Mouse (Mus musculus) midbrain, postnatal 0 days (tissue): ENCODE measurements around the gene Scgb1c1. TPM values are rescaled to one million over a fixed set of nuclear protein-coding genes. Genes with fewer than 3 reads are reported as not detected.
A peak's percentile ranks its signal among the peaks of the same experiment; 100 is the strongest.

ENCODE experiments used
- ATAC-seq: fragments of 200-750 bp; cut with Nextera tagmentation; 2 replicates; pipeline ENCODE4 v1.8.0; 2017; ENCODE audit warnings: moderate number of reproducible peaks, mild to moderate bottlenecking, moderate TSS enrichment, moderate library complexity; ENCODE audit not compliant: low FRiP score
- DNase-seq: peaks from one replicate; pipeline ENCODE4 v3.0.0-alpha.2; 2015; ENCODE audit warnings: low spot score
- H3K27ac ChIP-seq: fragments of 300-500 bp; sonication (generic); 2 replicates; pipeline ENCODE4 v1.5.1; 2014; ENCODE audit warnings: low read depth, mild to moderate bottlenecking, low read length, mixed read lengths
- H3K27me3 ChIP-seq: fragments of 300-500 bp; sonication (generic); 2 replicates; pipeline ENCODE4 v1.6.1; 2014; ENCODE audit warnings: low read length, control low read depth, mixed read lengths; ENCODE audit not compliant: insufficient read depth
- H3K36me3 ChIP-seq: fragments of 300-500 bp; sonication (generic); 2 replicates; pipeline ENCODE4 v1.6.1; 2014; ENCODE audit warnings: low read length, control low read depth, mixed read lengths; ENCODE audit not compliant: insufficient read depth
- H3K4me1 ChIP-seq: fragments of 300-500 bp; sonication (generic); 2 replicates; pipeline ENCODE4 v1.6.1; 2014; ENCODE audit warnings: mild to moderate bottlenecking, control low read depth, antibody characterized with exemption, low read length, mixed read lengths; ENCODE audit not compliant: insufficient read depth
- H3K4me2 ChIP-seq: fragments of 300-500 bp; sonication (generic); 2 replicates; pipeline ENCODE4 v1.6.1; 2014; ENCODE audit warnings: low read depth, mild to moderate bottlenecking, low read length, mixed read lengths; ENCODE audit not compliant: poor library complexity, severe bottlenecking
- H3K4me3 ChIP-seq: fragments of 300-500 bp; sonication (generic); 2 replicates; pipeline ENCODE4 v1.5.1; 2014; ENCODE audit warnings: low read depth, mild to moderate bottlenecking, low read length, moderate library complexity
- H3K9ac ChIP-seq: fragments of 300-500 bp; sonication (generic); replicated peaks from 2 replicates; pipeline ENCODE4 v1.6.1; 2014; ENCODE audit warnings: mild to moderate bottlenecking, low read length, moderate library complexity, mixed read lengths; ENCODE audit not compliant: poor library complexity, severe bottlenecking
- H3K9me3 ChIP-seq: fragments of 300-500 bp; sonication (generic); 2 replicates; pipeline ENCODE4 v1.6.1; 2016; ENCODE audit warnings: low read length, control low read depth
- CTCF ChIP-seq: IDR thresholded peaks from 2 replicates; pipeline ENCODE4 v1.5.1; 2016; ENCODE audit warnings: antibody characterized with exemption, mild to moderate bottlenecking
- WGBS: fragments of 180-500 bp; shearing (Covaris S2); extraction: QIAGEN DNeasy Blood & Tissue Kit; methylation state at CpG from one replicate; pipeline ENCODE4 v1.1.7; 2014; 5-methylcytosine and 5-hydroxymethylcytosine counted together
- polyA plus RNA-seq: library from polyadenylated mRNA; unstranded; fragments of >200 nt; fragmentation: Nextera tagmentation; extraction: Ambion mirVana; gene quantifications from 2 replicates; pipeline ENCODE4 v1.2.1, GENCODE M21; 2015
- total RNA-seq: library from RNA; depleted of rRNA; stranded (reverse); fragments of >200 nt; gene quantifications from 2 replicates; pipeline ENCODE4 v1.2.3, GENCODE M21; 2014

Gene Scgb1c1
- total and polyA plus RNA-seq, 2 experiments from 2014 or later: not detected

DNA sequence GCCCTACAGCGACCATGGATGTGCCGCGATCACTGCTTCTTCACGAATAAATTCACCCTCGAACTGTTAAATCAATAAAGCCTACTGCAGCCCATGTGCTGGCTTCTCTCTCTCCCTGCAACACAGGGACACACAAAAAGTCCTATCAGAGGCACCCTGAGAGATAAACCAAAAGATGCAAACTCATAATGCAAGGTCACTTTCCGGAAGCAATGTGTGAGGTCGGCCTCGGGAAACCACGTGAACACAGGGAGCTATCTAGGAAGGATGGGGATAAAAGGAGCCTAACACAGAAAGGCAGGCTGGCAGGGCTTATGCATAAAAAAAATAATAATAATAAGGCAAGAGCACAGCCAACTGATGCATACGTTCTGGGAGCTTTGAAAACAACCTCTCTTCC lies 1.3 kb downstream of the Scgb1c1 start:
- DNase-seq: no peak

DNA sequence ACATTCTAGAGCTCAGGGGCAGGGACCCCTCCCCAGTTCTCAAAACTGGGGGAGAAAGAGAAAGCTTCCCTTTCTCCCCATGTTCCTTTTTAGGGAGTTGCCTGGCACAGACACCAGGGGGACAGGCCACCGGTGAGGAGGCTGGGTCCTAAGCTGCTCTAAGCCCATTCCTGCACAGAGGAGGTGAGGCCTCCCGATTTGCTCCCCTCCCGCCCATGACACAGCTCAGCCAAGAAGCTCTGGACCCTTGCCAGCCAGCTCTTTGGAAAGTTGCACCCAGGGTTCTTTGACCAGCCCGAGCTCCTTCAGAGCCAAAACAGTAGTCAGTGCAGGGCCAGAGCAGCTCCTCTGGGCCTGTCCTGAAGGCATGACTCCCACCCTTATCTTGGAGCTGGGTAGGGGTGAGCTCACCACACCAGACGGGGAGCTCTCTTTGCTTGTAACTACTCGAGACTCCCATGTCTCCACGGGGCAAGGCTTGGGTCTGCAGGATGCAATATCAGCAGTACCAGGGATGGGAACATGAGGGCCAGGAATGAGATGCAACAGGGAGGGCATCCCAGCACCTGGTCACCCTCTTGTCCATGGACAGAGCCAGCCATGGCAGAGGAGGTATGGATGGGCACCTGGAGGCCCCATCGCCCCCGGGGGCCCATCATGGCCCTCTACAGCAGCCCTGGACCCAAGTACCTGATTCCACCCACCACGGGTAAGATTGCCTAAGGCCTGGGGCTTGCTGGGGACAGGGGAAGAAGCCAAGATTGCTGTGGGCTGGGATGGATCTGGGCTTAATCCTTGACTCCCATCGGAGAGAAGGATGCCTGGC lies 2.6 kb downstream of the Scgb1c1 start, which contains the start of gene Odf3:
Gene Odf3, plus strand, starts transcription at position 51 of the 826 bp plus-strand sequence.
- H3K4me3 ChIP-seq: no peak within 1 kb of the TSS
- WGBS: 64% methylated on average over 11 of the region's 11 CpGs
- H3K9ac ChIP-seq: no peak within 1 kb of the TSS
- H3K9me3 ChIP-seq: no peaks in the 10 kb centered on the region
- H3K27ac ChIP-seq: no peak within 1 kb of the TSS
- no peak within 1 kb of the TSS for H3K4me2 ChIP-seq
- peaks cover 15% of the 10 kb centered on the region for H3K36me3 ChIP-seq
- 0 out of 2 replicates have a peak, but pooled peaks cover 6% of the 10 kb centered on the region for H3K27me3 ChIP-seq
- no peaks in the 10 kb centered on the region for H3K4me1 ChIP-seq
- ATAC-seq: no peak
- TF ChIP-seq CTCF: no peak
- peak; percentile 35 for DNase-seq

More for the DNA sequence above, 1.3 kb downstream of the Scgb1c1 start:
- no peak for ATAC-seq
- Histone ChIP-seq H3K4me3 (no peak overlapping the region), H3K27ac (no peak overlapping the region), H3K9me3 (no peaks in the 10 kb centered on the region), H3K4me1 (no peaks in the 10 kb centered on the region), H3K4me2 (no peak overlapping the region), H3K9ac (no peak overlapping the region), H3K27me3 (0 out of 2 replicates have a peak, but pooled peaks cover 6% of the 10 kb centered on the region), H3K36me3 (peaks cover 4% of the 10 kb centered on the region)
- WGBS: 82% methylated on average over 10 of the region's 10 CpGs
- no peak for TF ChIP-seq CTCF

DNA sequence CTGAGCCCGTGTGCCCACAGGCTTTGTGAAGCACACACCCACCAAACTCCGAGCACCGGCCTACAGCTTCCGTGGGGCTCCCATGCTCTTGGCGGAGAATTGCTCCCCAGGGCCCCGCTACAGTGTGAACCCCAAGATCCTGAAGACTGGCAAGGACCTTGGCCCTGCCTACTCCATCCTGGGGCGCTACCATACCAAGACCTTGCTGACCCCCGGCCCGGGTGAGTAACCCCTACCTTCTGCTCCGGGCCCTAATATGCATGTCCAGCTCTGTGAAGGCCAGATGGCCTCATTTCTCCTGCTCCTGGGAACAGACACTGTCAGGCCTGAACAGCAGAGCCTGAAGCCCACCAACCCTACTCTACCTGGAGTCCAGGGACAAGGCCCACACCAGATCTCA lies 3.2 kb downstream of the Scgb1c1 start:
- no peak overlapping the region for H3K9ac ChIP-seq
- WGBS: 90% methylated on average over 10 of the region's 10 CpGs

DNA sequence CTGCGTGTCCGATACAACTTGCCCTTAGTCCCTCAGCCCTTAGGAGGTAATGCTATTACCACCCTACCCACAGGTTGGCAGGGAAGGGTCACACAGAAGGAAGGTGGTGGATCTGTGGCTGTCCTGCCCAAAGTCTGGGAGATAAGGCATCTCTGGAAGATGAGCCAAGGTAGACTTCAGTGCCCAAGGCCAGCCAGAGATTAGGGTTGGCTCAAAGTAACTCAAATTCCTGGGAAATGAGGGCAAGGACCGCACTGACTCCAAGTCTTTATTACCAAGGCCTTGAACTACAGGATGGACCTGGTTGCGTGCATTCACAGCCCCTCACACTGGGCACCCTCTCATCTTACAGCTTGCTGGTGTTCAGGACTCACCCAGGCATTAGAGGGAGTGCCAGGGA lies 6.6 kb downstream of the Scgb1c1 start:
- 98% methylated on average over 4 of the region's 4 CpGs for WGBS
- ATAC-seq (no peak), DNase-seq (no peak)
- Histone ChIP-seq H3K9ac (no peak overlapping the region), H3K36me3 (peaks cover 26% of the 10 kb centered on the region), H3K27ac (no peak overlapping the region), H3K27me3 (no peaks in the 10 kb centered on the region), H3K4me1 (peaks cover 4% of the 10 kb centered on the region; the same call in 1 of the 2 replicates), H3K4me3 (no peak overlapping the region), H3K9me3 (no peaks in the 10 kb centered on the region), H3K4me2 (no peak overlapping the region)
- TF ChIP-seq CTCF: no peak

More for the DNA sequence above, 3.2 kb downstream of the Scgb1c1 start:
- H3K27ac ChIP-seq: no peak overlapping the region
- no peak overlapping the region for H3K4me2 ChIP-seq
- ATAC-seq (no peak), DNase-seq (no peak)
- peaks cover 22% of the 10 kb centered on the region for H3K36me3 ChIP-seq
- no peaks in the 10 kb centered on the region for H3K27me3 ChIP-seq
- no peaks in the 10 kb centered on the region for H3K9me3 ChIP-seq
- no peaks in the 10 kb centered on the region for H3K4me1 ChIP-seq
- TF ChIP-seq CTCF: no peak
- no peak overlapping the region for H3K4me3 ChIP-seq

DNA sequence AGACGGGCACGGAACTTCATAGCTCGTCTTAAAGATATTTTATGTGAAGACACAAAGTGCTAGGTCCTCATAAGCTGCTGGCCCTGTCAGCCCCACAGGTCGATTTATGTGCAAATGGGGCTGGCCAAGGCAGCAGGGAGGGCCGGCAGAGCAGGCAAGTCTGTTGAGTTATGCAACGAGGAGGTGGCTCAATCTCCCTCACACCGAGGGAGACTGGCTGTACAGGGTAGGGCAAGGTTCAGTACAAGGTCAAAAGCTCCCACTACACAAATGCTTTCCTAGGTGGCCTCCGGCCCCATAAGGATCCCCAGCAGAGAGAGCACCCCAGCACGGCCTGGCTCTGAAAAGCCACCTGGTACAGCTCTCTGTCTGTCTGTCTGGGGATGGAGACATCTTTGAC lies 8.0 kb downstream of the Scgb1c1 start:
- no peaks in the 10 kb centered on the region for H3K9me3 ChIP-seq
- H3K4me2 ChIP-seq: no peak overlapping the region
- WGBS: 91% methylated on average over 9 of the region's 9 CpGs
- peaks cover 26% of the 10 kb centered on the region for H3K36me3 ChIP-seq
- no peak for ATAC-seq
- H3K27ac ChIP-seq: no peak overlapping the region
- no peak overlapping the region for H3K9ac ChIP-seq
- H3K4me1 ChIP-seq: peaks cover 11% of the 10 kb centered on the region; the same call in 1 of the 2 replicates
- no peak for TF ChIP-seq CTCF
- H3K4me3 ChIP-seq: no peak overlapping the region
- no peak for DNase-seq
- H3K27me3 ChIP-seq: no peaks in the 10 kb centered on the region

DNA sequence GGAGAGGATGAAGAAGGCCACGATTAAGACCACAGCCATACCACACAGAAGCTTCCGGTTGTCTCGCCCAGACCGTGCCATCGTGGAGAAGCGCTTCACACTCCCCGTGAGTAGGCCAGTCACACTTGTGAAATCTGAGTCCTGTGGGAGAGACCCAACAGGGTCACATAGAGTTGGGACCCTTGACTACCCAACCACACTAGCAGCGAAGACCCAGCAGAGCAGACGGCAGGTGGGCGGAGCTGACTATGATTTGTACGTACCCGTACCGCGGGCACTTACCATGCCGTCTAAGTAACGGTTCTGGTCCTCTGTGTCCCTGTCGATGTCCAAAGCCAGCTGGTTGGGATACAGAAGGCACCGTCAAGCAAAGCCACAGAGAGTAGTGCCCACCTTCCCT lies 9.1 kb downstream of the Scgb1c1 start:
- no peaks in the 10 kb centered on the region for H3K27me3 ChIP-seq
- no peak overlapping the region for H3K27ac ChIP-seq
- ATAC-seq (no peak), DNase-seq (no peak)
- no peak for TF ChIP-seq CTCF
- H3K4me1 ChIP-seq: peaks cover 15% of the 10 kb centered on the region; the same call in 1 of the 2 replicates
- no peak overlapping the region for H3K9ac ChIP-seq
- no peaks in the 10 kb centered on the region for H3K9me3 ChIP-seq
- WGBS: 95% methylated on average over 18 of the region's 18 CpGs
- H3K4me3 ChIP-seq: no peak overlapping the region
- no peak overlapping the region for H3K4me2 ChIP-seq
- H3K36me3 ChIP-seq: peaks cover 32% of the 10 kb centered on the region
